Mouse (Mus musculus): Measurements from ENCODE around the gene Lpar3. TPM values are rescaled to one million over a fixed set of nuclear protein-coding genes. Genes with fewer than 3 reads are reported as not detected.

The Lpar3 gene
- polyA plus RNA-seq, 1 experiment from 2014 or later: 0.17 TPM

- no peaks in the 10 kb centered on the region; the same call in 1 of the 2 replicates for H3K4me1 ChIP-seq (replicated peaks; ENCODE audit: control insufficient read depth, insufficient read depth, low read length)
- WGBS: 90% methylated on average over 10 of the region's 10 CpGs
- no peak overlapping the region for H3K4me3 ChIP-seq (ENCODE audit: low read depth, low read length)
- ATAC-seq (replicated peaks; ENCODE audit: low FRiP score) (no peak), DNase-seq (ENCODE audit: low spot score) (no peak)
- no peak overlapping the region for H3K9ac ChIP-seq (ENCODE audit: low read length)
- H3K27ac ChIP-seq (ENCODE audit: low read depth, low read length): no peak overlapping the region
- H3K36me3 ChIP-seq (ENCODE audit: control insufficient read depth, insufficient read depth, low read length): no peaks in the 10 kb centered on the region
- no peaks in the 10 kb centered on the region for H3K9me3 ChIP-seq (ENCODE audit: control insufficient read depth, low read length)
- H3K4me2 ChIP-seq (ENCODE audit: low read depth, low read length, severe bottlenecking): no peak overlapping the region
- no peaks in the 10 kb centered on the region for H3K27me3 ChIP-seq (ENCODE audit: control insufficient read depth, insufficient read depth, low read length)
Observed at GRCm38 (mm10) chr3:146186033-146186432, 34.7 kb upstream of the Lpar3 start.

- DNase-seq (ENCODE audit: low spot score): no peak
Observed at GRCm38 (mm10) chr3:146189933-146190332, 30.8 kb upstream of the Lpar3 start.

GRCm38 (mm10) chr3:146192507-146192906 lies 28.3 kb upstream of the Lpar3 start:
- Histone ChIP-seq H3K36me3 (ENCODE audit: control insufficient read depth, insufficient read depth, low read length) (no peaks in the 10 kb centered on the region), H3K9ac (ENCODE audit: low read length) (no peak overlapping the region), H3K27me3 (ENCODE audit: control insufficient read depth, insufficient read depth, low read length) (no peaks in the 10 kb centered on the region), H3K27ac (ENCODE audit: low read depth, low read length) (no peak overlapping the region), H3K4me2 (ENCODE audit: low read depth, low read length, severe bottlenecking) (no peak overlapping the region), H3K4me1 (replicated peaks; ENCODE audit: control insufficient read depth, insufficient read depth, low read length) (no peaks in the 10 kb centered on the region), H3K4me3 (ENCODE audit: low read depth, low read length) (no peak overlapping the region), H3K9me3 (ENCODE audit: control insufficient read depth, low read length) (no peaks in the 10 kb centered on the region)
- WGBS: 94% methylated on average over 1 of the region's 1 CpGs
- ATAC-seq (replicated peaks; ENCODE audit: low FRiP score) (no peak), DNase-seq (ENCODE audit: low spot score) (no peak)

More at GRCm38 (mm10) chr3:146189933-146190332, 30.8 kb upstream of the Lpar3 start:
- ATAC-seq (replicated peaks; ENCODE audit: low FRiP score): no peak
- Histone ChIP-seq H3K36me3 (ENCODE audit: control insufficient read depth, insufficient read depth, low read length) (no peaks in the 10 kb centered on the region), H3K4me2 (ENCODE audit: low read depth, low read length, severe bottlenecking) (no peak overlapping the region), H3K27ac (ENCODE audit: low read depth, low read length) (no peak overlapping the region), H3K4me3 (ENCODE audit: low read depth, low read length) (no peak overlapping the region), H3K4me1 (replicated peaks; ENCODE audit: control insufficient read depth, insufficient read depth, low read length) (no peaks in the 10 kb centered on the region; the same call in 1 of the 2 replicates), H3K9ac (ENCODE audit: low read length) (no peak overlapping the region), H3K9me3 (ENCODE audit: control insufficient read depth, low read length) (no peaks in the 10 kb centered on the region), H3K27me3 (ENCODE audit: control insufficient read depth, insufficient read depth, low read length) (no peaks in the 10 kb centered on the region)
- 68% methylated on average over 10 of the region's 10 CpGs for WGBS

- H3K9me3 ChIP-seq (ENCODE audit: control insufficient read depth, low read length): no peaks in the 10 kb centered on the region
- H3K9ac ChIP-seq (ENCODE audit: low read length): no peak overlapping the region
- WGBS: 85% methylated on average over 5 of the region's 5 CpGs
- no peak overlapping the region for H3K4me3 ChIP-seq (ENCODE audit: low read depth, low read length)
- H3K27ac ChIP-seq (ENCODE audit: low read depth, low read length): no peak overlapping the region
- H3K36me3 ChIP-seq (ENCODE audit: control insufficient read depth, insufficient read depth, low read length): no peaks in the 10 kb centered on the region
- H3K4me1 ChIP-seq (replicated peaks; ENCODE audit: control insufficient read depth, insufficient read depth, low read length): no peaks in the 10 kb centered on the region
- no peaks in the 10 kb centered on the region for H3K27me3 ChIP-seq (ENCODE audit: control insufficient read depth, insufficient read depth, low read length)
- DNase-seq (ENCODE audit: low spot score) (no peak), ATAC-seq (replicated peaks; ENCODE audit: low FRiP score) (no peak)
- H3K4me2 ChIP-seq (ENCODE audit: low read depth, low read length, severe bottlenecking): no peak overlapping the region
Observed at GRCm38 (mm10) chr3:146195153-146195552, 25.6 kb upstream of the Lpar3 start.

- H3K36me3 ChIP-seq (ENCODE audit: control insufficient read depth, insufficient read depth, low read length): no peaks in the 10 kb centered on the region
- DNase-seq (ENCODE audit: low spot score) (no peak), ATAC-seq (replicated peaks; ENCODE audit: low FRiP score) (no peak)
- H3K9me3 ChIP-seq (ENCODE audit: control insufficient read depth, low read length): no peaks in the 10 kb centered on the region
- H3K4me1 ChIP-seq (replicated peaks; ENCODE audit: control insufficient read depth, insufficient read depth, low read length): no peaks in the 10 kb centered on the region
- no peak overlapping the region for H3K4me3 ChIP-seq (ENCODE audit: low read depth, low read length)
- H3K27ac ChIP-seq (ENCODE audit: low read depth, low read length): no peak overlapping the region
- H3K4me2 ChIP-seq (ENCODE audit: low read depth, low read length, severe bottlenecking): no peak overlapping the region
- no peak overlapping the region for H3K9ac ChIP-seq (ENCODE audit: low read length)
- no peaks in the 10 kb centered on the region for H3K27me3 ChIP-seq (ENCODE audit: control insufficient read depth, insufficient read depth, low read length)
- WGBS: 69% methylated on average over 6 of the region's 6 CpGs
Observed at GRCm38 (mm10) chr3:146196301-146196700, 24.5 kb upstream of the Lpar3 start.

GRCm38 (mm10) chr3:146196780-146197743 lies 23.7 kb upstream of the Lpar3 start:
- Histone ChIP-seq H3K9ac (ENCODE audit: low read length) (no peak overlapping the region), H3K9me3 (ENCODE audit: control insufficient read depth, low read length) (no peaks in the 10 kb centered on the region), H3K36me3 (ENCODE audit: control insufficient read depth, insufficient read depth, low read length) (no peaks in the 10 kb centered on the region), H3K4me3 (ENCODE audit: low read depth, low read length) (no peak overlapping the region), H3K27me3 (ENCODE audit: control insufficient read depth, insufficient read depth, low read length) (no peaks in the 10 kb centered on the region), H3K4me2 (ENCODE audit: low read depth, low read length, severe bottlenecking) (no peak overlapping the region), H3K4me1 (replicated peaks; ENCODE audit: control insufficient read depth, insufficient read depth, low read length) (no peaks in the 10 kb centered on the region), H3K27ac (ENCODE audit: low read depth, low read length) (no peak overlapping the region)
- no peak for DNase-seq (ENCODE audit: low spot score)
- 88% methylated on average over 17 of the region's 17 CpGs for WGBS
- no peak for ATAC-seq (replicated peaks; ENCODE audit: low FRiP score)

- no peak overlapping the region for H3K27ac ChIP-seq (ENCODE audit: low read depth, low read length)
- H3K27me3 ChIP-seq (ENCODE audit: control insufficient read depth, insufficient read depth, low read length): no peaks in the 10 kb centered on the region
- H3K4me1 ChIP-seq (replicated peaks; ENCODE audit: control insufficient read depth, insufficient read depth, low read length): no peaks in the 10 kb centered on the region
- DNase-seq (ENCODE audit: low spot score): no peak
- H3K36me3 ChIP-seq (ENCODE audit: control insufficient read depth, insufficient read depth, low read length): no peaks in the 10 kb centered on the region
- H3K9me3 ChIP-seq (ENCODE audit: control insufficient read depth, low read length): no peaks in the 10 kb centered on the region
- H3K9ac ChIP-seq (ENCODE audit: low read length): no peak overlapping the region
- ATAC-seq (replicated peaks; ENCODE audit: low FRiP score): no peak
- WGBS: 85% methylated on average over 12 of the region's 12 CpGs
- H3K4me2 ChIP-seq (ENCODE audit: low read depth, low read length, severe bottlenecking): no peak overlapping the region
- no peak overlapping the region for H3K4me3 ChIP-seq (ENCODE audit: low read depth, low read length)
Observed at GRCm38 (mm10) chr3:146197785-146198184, 23.0 kb upstream of the Lpar3 start.

GRCm38 (mm10) chr3:146198803-146199481 lies 21.8 kb upstream of the Lpar3 start:
- Histone ChIP-seq H3K4me3 (ENCODE audit: low read depth, low read length) (no peak overlapping the region), H3K4me2 (ENCODE audit: low read depth, low read length, severe bottlenecking) (no peak overlapping the region), H3K27ac (ENCODE audit: low read depth, low read length) (no peak overlapping the region), H3K9ac (ENCODE audit: low read length) (no peak overlapping the region), H3K36me3 (ENCODE audit: control insufficient read depth, insufficient read depth, low read length) (no peaks in the 10 kb centered on the region), H3K27me3 (ENCODE audit: control insufficient read depth, insufficient read depth, low read length) (no peaks in the 10 kb centered on the region), H3K4me1 (replicated peaks; ENCODE audit: control insufficient read depth, insufficient read depth, low read length) (no peaks in the 10 kb centered on the region), H3K9me3 (ENCODE audit: control insufficient read depth, low read length) (no peaks in the 10 kb centered on the region)
- DNase-seq (ENCODE audit: low spot score) (no peak), ATAC-seq (replicated peaks; ENCODE audit: low FRiP score) (no peak)
- 88% methylated on average over 11 of the region's 11 CpGs for whole genome bisulfite sequencing

All from forebrain, embryonic 11.5 days (tissue).